Mouse (Mus musculus) bone marrow macrophage, adult 2 months (primary cell): ENCODE data around the gene Gpbp1. TPM values are rescaled to one million over a fixed set of nuclear protein-coding genes. Genes with fewer than 3 reads are reported as not detected.

ENCODE experiments used
- H3K27ac ChIP-seq: 2 replicates; pipeline ENCODE4 v1.5.1; 2012; ENCODE audit warnings: low read depth, low read length; ENCODE audit not compliant: insufficient read depth
- H3K4me1 ChIP-seq: 2 replicates; pipeline ENCODE4 v1.6.1; 2012; ENCODE audit warnings: low read length; ENCODE audit not compliant: control insufficient read depth, insufficient read depth
- H3K4me3 ChIP-seq: 2 replicates; pipeline ENCODE4 v1.5.1; 2012; ENCODE audit warnings: mild to moderate bottlenecking, low read length, moderate library complexity; ENCODE audit not compliant: insufficient read depth
- CTCF ChIP-seq: IDR thresholded peaks from 2 replicates; pipeline ENCODE4 v1.5.1; 2012; ENCODE audit warnings: low read depth, mild to moderate bottlenecking, low read length, moderate library complexity
- POLR2A ChIP-seq: IDR thresholded peaks from 2 replicates; pipeline ENCODE4 v1.6.1; 2012; ENCODE audit warnings: mild to moderate bottlenecking, low read depth, low read length, borderline replicate concordance
- polyA plus RNA-seq: library from polyadenylated mRNA; stranded (reverse); fragments of >200 nt; gene quantifications from 2 replicates; pipeline ENCODE4 v1.2.4, GENCODE M21; 2012; ENCODE audit not compliant: missing spikeins, insufficient read depth, insufficient read length

Gene Gpbp1
- polyA plus RNA-seq, 1 experiment, result 47.7 TPM

GRCm38 (mm10) chr13:111467350-111467749 lies 22.6 kb downstream of the Gpbp1 start:
- Histone ChIP-seq H3K4me3 (no peak overlapping the region), H3K4me1 (peaks cover 21% of the 10 kb centered on the region), H3K27ac (no peak overlapping the region)
- no peak for TF ChIP-seq CTCF
- TF ChIP-seq POLR2A, result no peak

- Histone ChIP-seq H3K4me3 (no peak overlapping the region), H3K4me1 (peaks cover 5% of the 10 kb centered on the region; the same call in 1 of the 2 replicates)
- no peak for TF ChIP-seq POLR2A
- no peak for TF ChIP-seq CTCF
Observed at GRCm38 (mm10) chr13:111461424-111461823, 28.5 kb downstream of the Gpbp1 start.

DNA sequence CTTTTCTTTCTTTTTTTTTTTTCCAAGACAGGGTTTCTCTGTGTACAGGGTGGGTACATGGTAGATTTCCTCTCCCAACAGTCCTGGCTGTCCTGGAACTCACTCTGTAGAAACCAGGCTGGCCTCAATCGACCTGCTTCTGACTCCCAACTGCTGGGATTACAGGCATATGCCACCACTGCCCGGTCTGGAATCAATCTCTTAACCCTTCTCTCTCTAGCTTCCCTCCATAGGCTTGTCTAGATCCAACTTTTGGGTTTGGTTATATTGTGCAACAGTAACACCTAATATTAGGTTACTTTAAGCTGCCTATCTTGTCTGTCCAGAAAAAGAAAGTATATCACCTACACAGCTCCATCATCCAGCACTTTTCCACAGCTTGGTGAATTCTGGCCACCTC lies 33.1 kb downstream of the Gpbp1 start:
- no peaks in the 10 kb centered on the region for H3K4me1 ChIP-seq
- TF ChIP-seq POLR2A, result no peak
- no peak for TF ChIP-seq CTCF
- H3K4me3 ChIP-seq, result no peak overlapping the region
- H3K27ac ChIP-seq, result no peak overlapping the region

More at GRCm38 (mm10) chr13:111461424-111461823, 28.5 kb downstream of the Gpbp1 start:
- no peak overlapping the region for H3K27ac ChIP-seq

DNA sequence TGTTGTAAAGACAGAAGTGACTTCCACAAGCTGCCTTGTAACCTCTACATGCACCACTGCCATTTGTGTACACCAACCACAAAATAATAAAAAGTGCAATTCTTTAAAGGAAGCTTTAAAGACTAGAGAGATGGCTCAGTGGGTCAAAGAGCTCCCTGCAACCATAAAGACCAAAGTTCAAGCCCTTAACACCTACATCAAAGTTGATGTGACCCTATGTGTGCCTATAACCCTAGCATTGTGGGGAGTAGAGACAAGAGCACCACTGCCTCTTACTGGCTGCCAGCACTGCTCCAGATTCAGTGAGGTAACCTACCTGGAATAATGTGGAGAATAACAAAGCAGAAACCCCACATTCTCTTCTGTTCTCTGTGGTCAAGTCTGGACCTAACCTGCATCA lies 45.6 kb downstream of the Gpbp1 start:
- TF ChIP-seq CTCF (no peak), POLR2A (no peak)
- Histone ChIP-seq H3K4me3 (no peak overlapping the region), H3K4me1 (no peaks in the 10 kb centered on the region), H3K27ac (no peak overlapping the region)

- TF ChIP-seq POLR2A (no peak), CTCF (no peak)
- no peaks in the 10 kb centered on the region for H3K4me1 ChIP-seq
- no peak overlapping the region for H3K27ac ChIP-seq
- H3K4me3 ChIP-seq, result no peak overlapping the region
Observed at GRCm38 (mm10) chr13:111431174-111431573, 58.7 kb downstream of the Gpbp1 start.

GRCm38 (mm10) chr13:111421330-111421729 lies 68.6 kb downstream of the Gpbp1 start:
- Histone ChIP-seq H3K4me1 (peaks cover 5% of the 10 kb centered on the region), H3K4me3 (no peak overlapping the region), H3K27ac (no peak overlapping the region)
- TF ChIP-seq CTCF (no peak), POLR2A (no peak)

GRCm38 (mm10) chr13:111418087-111418486 lies 71.8 kb downstream of the Gpbp1 start:
- Histone ChIP-seq H3K27ac (no peak overlapping the region), H3K4me3 (no peak overlapping the region), H3K4me1 (peaks cover 5% of the 10 kb centered on the region)
- TF ChIP-seq CTCF (no peak), POLR2A (no peak)

DNA sequence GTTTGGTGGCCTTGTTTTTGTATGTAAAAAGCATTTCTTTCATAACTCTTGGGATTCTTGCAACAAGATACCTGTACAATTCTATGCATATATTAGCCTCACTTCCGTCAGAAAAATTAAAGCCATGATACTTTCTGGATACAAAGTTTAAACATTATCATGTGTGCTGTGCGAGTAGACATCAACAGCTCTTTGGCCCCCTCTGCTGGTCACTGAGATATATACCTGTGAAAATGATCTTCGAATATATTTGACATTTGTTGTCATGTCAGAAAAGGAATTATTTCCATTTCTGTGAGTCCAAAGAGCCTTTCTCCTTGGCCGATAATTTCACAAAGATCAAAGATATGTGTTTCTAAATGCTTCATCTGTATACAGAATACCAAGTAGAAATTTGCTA lies 76.8 kb downstream of the Gpbp1 start:
- Histone ChIP-seq H3K4me1 (peaks cover 4% of the 10 kb centered on the region), H3K4me3 (no peak overlapping the region), H3K27ac (no peak overlapping the region)
- no peak for TF ChIP-seq CTCF
- no peak for TF ChIP-seq POLR2A

DNA sequence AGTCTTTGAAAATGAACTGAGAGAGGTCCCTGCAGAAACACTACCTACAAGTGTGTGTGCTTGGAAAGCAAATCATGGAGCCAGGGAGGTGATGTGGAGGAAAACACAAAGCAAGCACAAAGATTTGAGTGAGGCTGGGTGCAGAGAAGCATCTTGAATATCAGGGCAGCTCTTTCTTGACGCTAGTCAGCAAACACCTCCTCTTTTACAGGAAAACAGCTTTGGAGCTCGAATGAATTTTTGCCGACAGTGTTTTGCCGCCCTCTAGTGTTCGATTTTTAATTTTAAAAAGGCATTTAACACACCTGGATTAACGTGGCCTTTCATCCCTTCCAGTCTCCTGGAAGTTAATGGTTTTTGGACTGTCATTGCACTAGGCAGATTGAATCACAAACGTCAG lies 79.1 kb downstream of the Gpbp1 start:
- Histone ChIP-seq H3K27ac (no peak overlapping the region), H3K4me3 (no peak overlapping the region), H3K4me1 (no peaks in the 10 kb centered on the region)
- no peak for TF ChIP-seq POLR2A
- no peak for TF ChIP-seq CTCF

DNA sequence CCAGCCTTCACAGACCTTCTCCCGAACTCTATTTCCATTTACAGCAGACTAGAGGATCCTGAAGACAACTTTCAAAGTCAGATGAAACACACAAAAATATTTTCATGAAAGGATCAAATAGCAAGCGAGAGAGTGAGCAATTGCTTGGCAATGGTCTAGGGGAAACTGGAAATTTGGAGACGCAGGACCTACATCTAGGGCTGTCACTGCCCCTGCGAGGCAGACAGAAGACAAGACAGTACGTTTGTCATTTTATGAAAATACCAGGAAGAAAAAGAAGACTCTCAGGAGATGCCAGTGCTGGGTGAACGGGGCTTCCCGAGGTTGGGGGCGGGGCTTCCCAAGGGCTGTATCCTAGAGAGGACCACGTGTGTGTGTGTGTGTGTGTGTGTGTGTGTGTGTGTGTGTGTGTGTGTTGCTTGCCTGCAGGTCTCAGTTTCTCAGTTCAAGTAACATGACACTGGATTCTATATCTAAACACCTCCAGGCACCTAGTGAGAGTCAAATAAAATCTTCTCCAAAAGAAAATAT lies 83.0 kb downstream of the Gpbp1 start:
- TF ChIP-seq POLR2A (no peak), CTCF (no peak)

DNA sequence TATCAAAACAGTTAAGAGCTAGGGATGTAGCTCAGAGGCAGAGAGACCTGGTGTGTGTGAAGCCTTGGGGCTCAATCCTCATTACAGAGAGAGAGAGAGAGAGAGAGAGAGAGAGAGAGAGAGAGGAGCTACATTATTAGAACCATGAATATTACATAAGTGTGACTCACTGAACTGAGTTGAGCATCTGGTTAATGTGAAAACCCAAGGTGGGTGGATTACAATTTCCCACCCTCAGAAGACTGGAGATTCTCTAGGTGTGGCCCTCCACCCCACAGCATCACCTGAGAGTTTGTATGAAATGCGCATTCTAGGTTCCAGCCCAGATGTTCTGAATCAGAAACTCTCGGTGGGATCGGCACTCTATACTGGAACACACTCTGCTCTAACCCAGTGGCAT lies 84.0 kb downstream of the Gpbp1 start:
- TF ChIP-seq CTCF (no peak), POLR2A (no peak)
- H3K4me3 ChIP-seq, result no peak overlapping the region
- no peak overlapping the region for H3K27ac ChIP-seq
- no peaks in the 10 kb centered on the region for H3K4me1 ChIP-seq

More for the DNA sequence above, 83.0 kb downstream of the Gpbp1 start:
- Histone ChIP-seq H3K4me1 (no peaks in the 10 kb centered on the region), H3K27ac (no peak overlapping the region), H3K4me3 (no peak overlapping the region)
